Mouse (Mus musculus): ENCODE results near the gene Olfr517. TPM values are rescaled to one million over a fixed set of nuclear protein-coding genes. Genes with fewer than 3 reads are reported as not detected.

The Olfr517 gene
- polyA plus RNA-seq (2015; fragmentation: Nextera tagmentation; extraction: Ambion mirVana), result not detected in 2 replicates

- no peak within 1 kb of the TSS for H3K4me3 ChIP-seq
- no peak within 1 kb of the TSS for H3K27ac ChIP-seq
- no peak within 1 kb of the TSS for H3K9ac ChIP-seq
- no peaks in the 10 kb centered on the region for H3K9me3 ChIP-seq
- 70% methylated on average over 2 of the region's 2 CpGs for WGBS
- ATAC-seq (ENCODE audit: insufficient number of reproducible peaks, low FRiP score, low TSS enrichment, low read depth), result no peak
- H3K27me3 ChIP-seq, result no peaks in the 10 kb centered on the region
- H3K4me1 ChIP-seq, result no peaks in the 10 kb centered on the region
- H3K4me2 ChIP-seq, result no peak within 1 kb of the TSS
- no peaks in the 10 kb centered on the region for H3K36me3 ChIP-seq
Observed at GRCm38 (mm10) chr7:108872279-108872678, at the start of gene Olfr517. Gene Olfr517 (minus strand): TSS chr7:108872379.

- Histone ChIP-seq H3K27me3 (no peaks in the 10 kb centered on the region), H3K27ac (no peak overlapping the region), H3K9ac (no peak overlapping the region), H3K4me2 (no peak overlapping the region), H3K9me3 (no peaks in the 10 kb centered on the region), H3K36me3 (no peaks in the 10 kb centered on the region), H3K4me1 (no peaks in the 10 kb centered on the region), H3K4me3 (no peak overlapping the region)
- ATAC-seq (ENCODE audit: insufficient number of reproducible peaks, low FRiP score, low TSS enrichment, low read depth), result no peak
- WGBS, result 69% methylated on average over 2 of the region's 2 CpGs
Observed at GRCm38 (mm10) chr7:108903969-108904368, 31.8 kb upstream of the Olfr517 start.

- ATAC-seq (ENCODE audit: insufficient number of reproducible peaks, low FRiP score, low TSS enrichment, low read depth), result no peak
- Histone ChIP-seq H3K36me3 (no peaks in the 10 kb centered on the region), H3K9me3 (no peaks in the 10 kb centered on the region), H3K9ac (no peak within 1 kb of the TSS), H3K4me1 (no peaks in the 10 kb centered on the region), H3K27me3 (no peaks in the 10 kb centered on the region), H3K4me2 (no peak within 1 kb of the TSS), H3K27ac (no peak within 1 kb of the TSS), H3K4me3 (no peak within 1 kb of the TSS)
- 87% methylated on average over 5 of the region's 5 CpGs for WGBS
Observed at GRCm38 (mm10) chr7:108894320-108894719, 22.1 kb upstream of the Olfr517 start, which contains the start of gene Olfr519. Gene Olfr519 (minus strand): TSS chr7:108894420.

- no peak within 1 kb of the TSS for H3K4me3 ChIP-seq
- no peaks in the 10 kb centered on the region for H3K4me1 ChIP-seq
- WGBS, result 80% methylated on average over 4 of the region's 4 CpGs
- no peak for ATAC-seq (ENCODE audit: insufficient number of reproducible peaks, low FRiP score, low TSS enrichment, low read depth)
- H3K36me3 ChIP-seq, result no peaks in the 10 kb centered on the region
- no peak within 1 kb of the TSS for H3K4me2 ChIP-seq
- no peaks in the 10 kb centered on the region for H3K9me3 ChIP-seq
- H3K27me3 ChIP-seq, result no peaks in the 10 kb centered on the region
- H3K27ac ChIP-seq, result no peak within 1 kb of the TSS
- no peak within 1 kb of the TSS for H3K9ac ChIP-seq
Observed at GRCm38 (mm10) chr7:108884906-108885305, 12.7 kb upstream of the Olfr517 start, which contains the start of gene Olfr518. Gene Olfr518 (minus strand): TSS chr7:108885006.

GRCm38 (mm10) chr7:108850429-108850828 is 21.8 kb downstream of the Olfr517 start, which contains the start of gene Olfr516:
Gene Olfr516 (minus strand): TSS chr7:108850529.
- no peaks in the 10 kb centered on the region for H3K27me3 ChIP-seq
- no peak within 1 kb of the TSS for H3K4me3 ChIP-seq
- H3K9me3 ChIP-seq, result no peaks in the 10 kb centered on the region
- no peaks in the 10 kb centered on the region for H3K36me3 ChIP-seq
- H3K9ac ChIP-seq, result no peak within 1 kb of the TSS
- no peaks in the 10 kb centered on the region for H3K4me1 ChIP-seq
- 84% methylated on average over 2 of the region's 2 CpGs for WGBS
- H3K27ac ChIP-seq, result no peak within 1 kb of the TSS
- no peak within 1 kb of the TSS for H3K4me2 ChIP-seq
- ATAC-seq (ENCODE audit: insufficient number of reproducible peaks, low FRiP score, low TSS enrichment, low read depth), result no peak

- no peak within 1 kb of the TSS for H3K27ac ChIP-seq
- no peak within 1 kb of the TSS for H3K4me3 ChIP-seq
- H3K9me3 ChIP-seq, result no peaks in the 10 kb centered on the region
- H3K27me3 ChIP-seq, result no peaks in the 10 kb centered on the region
- H3K36me3 ChIP-seq, result no peaks in the 10 kb centered on the region
- ATAC-seq (ENCODE audit: insufficient number of reproducible peaks, low FRiP score, low TSS enrichment, low read depth), result no peak
- no peak within 1 kb of the TSS for H3K4me2 ChIP-seq
- no peak within 1 kb of the TSS for H3K9ac ChIP-seq
- no peaks in the 10 kb centered on the region for H3K4me1 ChIP-seq
Observed at GRCm38 (mm10) chr7:108825897-108826296, 46.3 kb downstream of the Olfr517 start, which contains the start of gene Olfr514. Gene Olfr514 (minus strand): TSS chr7:108825997.

Other genes starting within 250 kb of the Olfr517 start
- not detected in 2 replicates for gene Olfr508, start 242.4 kb downstream of the Olfr517 start, polyA plus RNA-seq (2015; fragmentation: Nextera tagmentation; extraction: Ambion mirVana)
- gene Olfr509, start 220.5 kb downstream of the Olfr517 start, polyA plus RNA-seq (2015; fragmentation: Nextera tagmentation; extraction: Ambion mirVana), result not detected in 2 replicates
- gene Olfr510, start 206.0 kb downstream of the Olfr517 start, polyA plus RNA-seq (2015; fragmentation: Nextera tagmentation; extraction: Ambion mirVana), result not detected in 2 replicates
- not detected in 2 replicates for gene Olfr512, start 159.1 kb downstream of the Olfr517 start, polyA plus RNA-seq (2015; fragmentation: Nextera tagmentation; extraction: Ambion mirVana)
- not detected in 2 replicates for gene Olfr513, start 121.4 kb downstream of the Olfr517 start, polyA plus RNA-seq (2015; fragmentation: Nextera tagmentation; extraction: Ambion mirVana)
- gene Olfr514, start 46.4 kb downstream of the Olfr517 start, polyA plus RNA-seq (2015; fragmentation: Nextera tagmentation; extraction: Ambion mirVana), result not detected in 2 replicates
- not detected in 2 replicates for gene Olfr516, start 21.9 kb downstream of the Olfr517 start, polyA plus RNA-seq (2015; fragmentation: Nextera tagmentation; extraction: Ambion mirVana)
- gene Olfr518, start 12.6 kb upstream of the Olfr517 start, polyA plus RNA-seq (2015; fragmentation: Nextera tagmentation; extraction: Ambion mirVana), result not detected in 2 replicates
- gene Olfr519, start 22.0 kb upstream of the Olfr517 start, polyA plus RNA-seq (2015; fragmentation: Nextera tagmentation; extraction: Ambion mirVana), result not detected in 2 replicates
- gene Nlrp10, start 57.8 kb upstream of the Olfr517 start, polyA plus RNA-seq (2015; fragmentation: Nextera tagmentation; extraction: Ambion mirVana), result 1.5 and 2.0 TPM in 2 replicates
- 67.8 and 85.2 TPM in 2 replicates for gene Eif3f, start 62.0 kb upstream of the Olfr517 start, polyA plus RNA-seq (2015; fragmentation: Nextera tagmentation; extraction: Ambion mirVana)
- gene Tub, start 78.0 kb upstream of the Olfr517 start, polyA plus RNA-seq (2015; fragmentation: Nextera tagmentation; extraction: Ambion mirVana), result 2.3 and 2.5 TPM in 2 replicates
- gene Ric3, start 211.0 kb upstream of the Olfr517 start, polyA plus RNA-seq (2015; fragmentation: Nextera tagmentation; extraction: Ambion mirVana), result 1.7 and 1.8 TPM in 2 replicates